Mouse (Mus musculus): ENCODE results near the gene AC134908.4.

GRCm38 (mm10) chr17:25762591-25762990 lies 32.9 kb downstream of the AC134908.4 start:
- TF ChIP-seq CTCF (IDR thresholded peaks at IDR 0.05; ENCODE audit: low read depth) (no peak), EP300 (IDR thresholded peaks at IDR 0.05; ENCODE audit: low read depth) (no peak)

Measured in liver, postnatal 0 days (tissue).